Mouse (Mus musculus) stomach, postnatal 0 days (tissue): ENCODE measurements at regions not wholly inside any gene's neighbourhood (a gene's known extent, or its start where the extent isn't known, plus 50 kb on each side); places are given as distances from the start of the nearest gene placed in this dataset.
A peak's percentile ranks its signal among the peaks of the same experiment; 100 is the strongest.

Source experiments
- ATAC-seq: fragments of 200-750 bp; cut with Nextera tagmentation; 2 replicates; pipeline ENCODE4 v1.8.0; 2017; ENCODE audit not compliant: low FRiP score, low TSS enrichment
- DNase-seq: peaks from one replicate; pipeline ENCODE4 v3.0.0-alpha.2; 2016; ENCODE audit warnings: low spot score
- H3K27ac ChIP-seq: fragments of 300-500 bp; sonication (generic); replicated peaks from 2 replicates; pipeline ENCODE4 v1.5.1; 2014; ENCODE audit warnings: mild to moderate bottlenecking, control low read depth
- H3K27me3 ChIP-seq: fragments of 300-500 bp; sonication (generic); 2 replicates; pipeline ENCODE4 v1.6.1; 2014; ENCODE audit warnings: low read length; ENCODE audit not compliant: control insufficient read depth, insufficient read depth
- H3K36me3 ChIP-seq: fragments of 300-500 bp; sonication (generic); 2 replicates; pipeline ENCODE4 v1.6.1; 2014; ENCODE audit warnings: low read length, mixed read lengths; ENCODE audit not compliant: control insufficient read depth, insufficient read depth
- H3K4me1 ChIP-seq: fragments of 300-500 bp; sonication (generic); replicated peaks from 2 replicates; pipeline ENCODE4 v1.6.1; 2014; ENCODE audit warnings: antibody characterized with exemption; ENCODE audit not compliant: control insufficient read depth, insufficient read depth
- H3K4me2 ChIP-seq: fragments of 300-500 bp; sonication (generic); replicated peaks from 2 replicates; pipeline ENCODE4 v1.6.1; 2014; ENCODE audit warnings: low read depth, mild to moderate bottlenecking, control low read depth, moderate library complexity
- H3K4me3 ChIP-seq: fragments of 300-500 bp; sonication (generic); 2 replicates; pipeline ENCODE4 v1.5.1; 2014; ENCODE audit warnings: low read depth, low read length, control low read depth
- H3K9ac ChIP-seq: fragments of 300-500 bp; sonication (generic); 2 replicates; pipeline ENCODE4 v1.6.1; 2014; ENCODE audit warnings: mild to moderate bottlenecking, low read length, control low read depth, mixed read lengths
- H3K9me3 ChIP-seq: fragments of 300-500 bp; sonication (generic); 2 replicates; pipeline ENCODE4 v1.6.1; 2016; ENCODE audit warnings: low read length; ENCODE audit not compliant: control insufficient read depth
- CTCF ChIP-seq: IDR thresholded peaks from 2 replicates; pipeline ENCODE4 v1.5.1; 2016; ENCODE audit warnings: antibody characterized with exemption, low read depth, mild to moderate bottlenecking, moderate library complexity
- EP300 ChIP-seq: optimal IDR thresholded peaks from 2 replicates; pipeline ENCODE3; 2016; ENCODE audit warnings: antibody characterized with exemption
- WGBS: fragments of 180-500 bp; shearing (Covaris S2); extraction: QIAGEN DNeasy Blood & Tissue Kit; methylation state at CpG from one replicate; pipeline ENCODE4 v1.1.7; 2014; 5-methylcytosine and 5-hydroxymethylcytosine counted together

GRCm38 (mm10) chrX:121533360-121533759 is 863.8 kb downstream of the Nap1l3 start:
- WGBS = 94% methylated on average over 2 of the region's 2 CpGs
- Histone ChIP-seq H3K9me3 (no peaks in the 10 kb centered on the region), H3K27ac (no peak overlapping the region), H3K4me3 (no peak overlapping the region), H3K4me2 (no peak overlapping the region), H3K27me3 (no peaks in the 10 kb centered on the region), H3K4me1 (no peaks in the 10 kb centered on the region), H3K36me3 (no peaks in the 10 kb centered on the region), H3K9ac (no peak overlapping the region)
- ATAC-seq (no peak), DNase-seq (no peak)
- no peak for TF ChIP-seq EP300
- no peak for TF ChIP-seq CTCF

DNA sequence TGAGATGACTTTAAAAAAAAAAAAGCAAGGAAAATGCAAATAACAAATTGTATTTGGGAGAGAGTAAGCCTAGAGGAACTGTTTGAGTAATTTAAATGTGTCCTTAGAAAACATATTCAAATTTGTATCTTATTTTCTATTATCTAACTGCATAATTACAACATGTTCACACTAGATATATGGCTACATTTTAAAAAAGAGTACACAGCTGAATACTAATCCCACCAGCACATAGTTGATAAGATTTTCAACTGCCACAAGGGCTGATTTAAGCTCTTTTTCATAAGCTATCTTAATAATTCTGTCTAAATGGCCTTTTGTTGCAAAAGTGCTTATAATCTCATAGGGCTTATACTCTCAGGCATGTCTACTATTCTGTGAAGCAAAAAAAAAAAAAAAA is 877.4 kb downstream of the Nap1l3 start:
- no peak overlapping the region for H3K4me2 ChIP-seq
- DNase-seq (no peak), ATAC-seq (no peak)
- no peaks in the 10 kb centered on the region for H3K27me3 ChIP-seq
- H3K4me1 ChIP-seq = no peaks in the 10 kb centered on the region
- TF ChIP-seq CTCF (no peak), EP300 (no peak)
- no peak overlapping the region for H3K27ac ChIP-seq
- no peak overlapping the region for H3K9ac ChIP-seq
- no peak overlapping the region for H3K4me3 ChIP-seq
- H3K36me3 ChIP-seq = no peaks in the 10 kb centered on the region
- no peaks in the 10 kb centered on the region for H3K9me3 ChIP-seq

GRCm38 (mm10) chrX:121497727-121498126 is 899.5 kb downstream of the Nap1l3 start:
- H3K4me1 ChIP-seq = no peaks in the 10 kb centered on the region
- no peak overlapping the region for H3K4me3 ChIP-seq
- TF ChIP-seq EP300 (no peak), CTCF (no peak)
- H3K4me2 ChIP-seq = no peak overlapping the region
- no peaks in the 10 kb centered on the region for H3K27me3 ChIP-seq
- ATAC-seq (no peak), DNase-seq (no peak)
- no peaks in the 10 kb centered on the region for H3K36me3 ChIP-seq
- WGBS = 10% methylated on average over 2 of the region's 2 CpGs
- H3K9ac ChIP-seq = no peak overlapping the region
- no peak overlapping the region for H3K27ac ChIP-seq
- H3K9me3 ChIP-seq = no peaks in the 10 kb centered on the region

- Histone ChIP-seq H3K27me3 (no peaks in the 10 kb centered on the region), H3K4me1 (no peaks in the 10 kb centered on the region), H3K9me3 (no peaks in the 10 kb centered on the region), H3K4me3 (no peak overlapping the region), H3K9ac (no peak overlapping the region), H3K36me3 (no peaks in the 10 kb centered on the region), H3K4me2 (no peak overlapping the region), H3K27ac (no peak overlapping the region)
- TF ChIP-seq EP300 = no peak
- TF ChIP-seq CTCF = no peak
- no peak for ATAC-seq
- no peak for DNase-seq
Measured at GRCm38 (mm10) chrX:121497219-121497618, 900.0 kb downstream of the Nap1l3 start.

DNA sequence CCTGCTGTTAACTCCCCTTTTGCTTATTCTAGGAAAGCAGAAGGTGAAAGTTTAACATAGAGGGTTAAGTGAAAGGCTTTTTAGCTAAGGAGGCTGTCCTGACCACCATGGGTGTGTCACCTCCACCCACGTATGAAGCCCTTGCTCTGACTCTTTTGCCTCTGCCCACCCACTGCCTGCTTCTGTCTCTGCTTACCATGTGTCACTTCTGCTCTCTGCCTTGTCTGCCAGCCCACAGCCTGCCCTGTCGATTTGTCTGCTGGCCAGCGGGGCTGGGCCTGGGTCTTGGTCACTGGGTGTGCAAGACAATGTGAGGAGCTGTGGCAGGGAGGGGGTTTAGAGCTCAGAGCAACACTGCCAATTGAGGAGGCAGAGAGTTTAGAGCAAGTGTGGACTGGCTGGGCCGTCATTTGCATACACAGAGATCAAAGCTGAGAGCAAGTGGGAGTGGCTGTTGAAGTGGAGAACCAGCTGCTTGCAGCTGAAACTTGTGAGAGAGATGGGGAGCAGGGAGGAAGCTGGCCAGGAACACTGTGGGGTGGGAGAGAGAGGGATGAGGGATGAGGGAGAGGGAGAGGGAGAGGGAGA is 917.7 kb downstream of the Nap1l3 start:
- DNase-seq (no peak), ATAC-seq (0 out of 2 replicates have a peak, but pooled peaks have one; percentile 21)
- no peak for TF ChIP-seq EP300
- no peak for TF ChIP-seq CTCF
- WGBS = 18% methylated on average over 4 of the region's 4 CpGs
- H3K36me3 ChIP-seq = no peaks in the 10 kb centered on the region
- no peak overlapping the region for H3K9ac ChIP-seq
- no peaks in the 10 kb centered on the region for H3K27me3 ChIP-seq
- H3K4me2 ChIP-seq = no peak overlapping the region
- H3K4me3 ChIP-seq = no peak overlapping the region
- H3K9me3 ChIP-seq = no peaks in the 10 kb centered on the region
- H3K4me1 ChIP-seq = no peaks in the 10 kb centered on the region
- H3K27ac ChIP-seq = no peak overlapping the region

- H3K27ac ChIP-seq = no peak overlapping the region
- no peak overlapping the region for H3K9ac ChIP-seq
- no peaks in the 10 kb centered on the region for H3K4me1 ChIP-seq
- ATAC-seq = no peak
- WGBS = 82% methylated on average over 6 of the region's 6 CpGs
- H3K9me3 ChIP-seq = no peaks in the 10 kb centered on the region
- DNase-seq = no peak
- no peak overlapping the region for H3K4me3 ChIP-seq
- no peak for TF ChIP-seq CTCF
- TF ChIP-seq EP300 = no peak
- no peak overlapping the region for H3K4me2 ChIP-seq
- no peaks in the 10 kb centered on the region for H3K27me3 ChIP-seq
- no peaks in the 10 kb centered on the region for H3K36me3 ChIP-seq
Measured at GRCm38 (mm10) chrX:121429078-121429477, 968.1 kb downstream of the Nap1l3 start.
